Mouse (Mus musculus) embryonic facial prominence, embryonic 10.5 days (tissue): Measurements from ENCODE around the gene Smim4. TPM values are rescaled to one million over a fixed set of nuclear protein-coding genes. Genes with fewer than 3 reads are reported as not detected.

Experiments used
- DNase-seq: peaks from one replicate; pipeline ENCODE4 v3.0.0-alpha.2; 2017; ENCODE audit warnings: low spot score
- H3K27ac ChIP-seq: fragments of 300-500 bp; sonication (generic); replicated peaks from 2 replicates; pipeline ENCODE4 v1.5.1; 2016; ENCODE audit warnings: mild to moderate bottlenecking
- H3K27me3 ChIP-seq: fragments of 300-500 bp; sonication (generic); replicated peaks from 2 replicates; pipeline ENCODE4 v1.6.1; 2016; ENCODE audit warnings: low read depth, mild to moderate bottlenecking; ENCODE audit not compliant: poor library complexity, severe bottlenecking
- H3K36me3 ChIP-seq: fragments of 300-500 bp; sonication (generic); replicated peaks from 2 replicates; pipeline ENCODE4 v1.6.1; 2016; ENCODE audit warnings: mild to moderate bottlenecking, moderate library complexity
- H3K4me1 ChIP-seq: fragments of 300-500 bp; sonication (generic); 2 replicates; pipeline ENCODE4 v1.6.1; 2016
- H3K4me3 ChIP-seq: fragments of 300-500 bp; sonication (generic); 2 replicates; pipeline ENCODE4 v1.5.1; 2016; ENCODE audit warnings: mild to moderate bottlenecking, moderate library complexity
- H3K9me3 ChIP-seq: fragments of 300-500 bp; sonication (generic); 2 replicates; pipeline ENCODE4 v1.6.1; 2016; ENCODE audit warnings: mild to moderate bottlenecking
- WGBS: fragments of 180-500 bp; shearing (Covaris S2); methylation state at CpG from one replicate; pipeline ENCODE4 v1.1.7; 2016; 5-methylcytosine and 5-hydroxymethylcytosine counted together
- polyA plus RNA-seq: library from polyadenylated mRNA; unstranded; fragments of >200 nt; fragmentation: Nextera tagmentation; extraction: Ambion mirVana; gene quantifications from 2 replicates; pipeline ENCODE4 v1.2.1, GENCODE M21; 2016

Smim4 gene
- polyA plus RNA-seq: 62.3 and 63.3 TPM in 2 replicates

DNA sequence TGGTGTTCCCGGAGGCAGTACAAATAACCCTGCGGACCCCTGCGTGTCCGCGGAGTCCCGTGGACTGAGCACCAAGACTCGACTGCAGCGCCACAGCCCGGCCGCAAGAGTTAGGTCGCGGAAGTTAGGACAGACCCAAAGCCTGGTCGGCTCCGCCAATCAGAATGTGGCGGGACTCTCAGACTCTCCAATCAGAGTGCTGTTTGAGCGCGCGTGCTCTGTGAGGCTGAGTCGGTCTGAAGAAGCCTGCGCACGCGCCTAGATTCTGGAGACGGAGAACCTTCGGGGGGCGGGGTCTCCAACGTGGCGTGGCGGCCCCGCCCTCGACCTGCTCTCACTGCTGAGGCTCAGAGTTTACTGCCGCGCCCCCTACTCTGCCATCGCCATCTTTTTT is at the start of gene Smim4:
Gene Smim4 (minus strand): TSS at position 131 of the 394 bp plus-strand sequence.
- DNase-seq: peak; percentile 99
- H3K4me1 ChIP-seq: peaks cover 77% of the 10 kb centered on the region
- H3K36me3 ChIP-seq: peaks cover 43% of the 10 kb centered on the region
- H3K27me3 ChIP-seq: no peaks in the 10 kb centered on the region
- under 1% methylated on average over 33 of the region's 33 CpGs for WGBS
- H3K9me3 ChIP-seq: no peaks in the 10 kb centered on the region
- peak within 1 kb of the TSS; percentile 86 for H3K4me3 ChIP-seq
- H3K27ac ChIP-seq: peak within 1 kb of the TSS; percentile 92

DNA sequence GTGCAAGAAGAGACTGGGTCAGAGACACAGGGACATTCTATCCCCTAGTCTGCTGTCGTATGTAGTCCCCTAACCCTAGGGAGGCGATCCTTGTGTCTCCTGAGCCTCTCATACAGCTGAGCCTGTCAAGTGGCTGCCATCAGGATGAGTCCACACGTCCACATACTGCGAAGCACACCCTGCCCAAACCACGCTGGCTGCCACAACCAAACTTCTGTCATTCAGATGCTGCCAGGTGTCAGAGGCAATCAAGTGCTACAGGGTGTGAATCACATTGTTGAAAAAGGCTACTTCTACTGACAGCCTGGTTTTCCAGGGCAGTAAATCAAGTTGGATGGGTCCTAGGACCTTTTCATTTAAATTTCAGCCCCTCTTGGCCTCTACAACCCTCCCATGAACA is 49.0 kb upstream of the Smim4 start:
- no peak for DNase-seq
- no peaks in the 10 kb centered on the region for H3K9me3 ChIP-seq
- no peak overlapping the region for H3K4me3 ChIP-seq
- H3K27me3 ChIP-seq: no peaks in the 10 kb centered on the region
- 93% methylated on average over 5 of the region's 5 CpGs for WGBS
- H3K36me3 ChIP-seq: peaks cover 99% of the 10 kb centered on the region
- no peak overlapping the region for H3K27ac ChIP-seq
- H3K4me1 ChIP-seq: no peaks in the 10 kb centered on the region

DNA sequence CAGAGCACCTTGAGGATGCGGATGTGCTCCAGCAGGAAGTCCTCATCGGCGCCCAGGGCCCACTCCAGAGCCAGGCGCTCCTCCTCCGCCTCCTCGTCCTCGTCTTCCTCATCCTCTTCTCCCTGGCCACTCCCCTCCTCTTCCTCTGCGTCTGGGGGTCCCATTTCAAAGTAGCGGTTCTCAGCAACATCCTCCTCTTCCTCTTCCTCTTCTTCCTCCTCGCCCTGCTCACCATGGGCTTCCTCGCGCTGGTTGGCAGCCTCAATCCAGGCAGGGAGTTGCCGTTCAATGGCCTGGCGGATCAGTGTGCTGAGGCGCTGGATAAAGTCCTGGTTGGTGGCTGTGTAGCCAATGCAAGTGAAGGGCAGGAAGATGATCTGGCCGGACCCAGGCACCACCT is 48.5 kb upstream of the Smim4 start:
- WGBS: 94% methylated on average over 16 of the region's 16 CpGs
- H3K4me3 ChIP-seq: no peak overlapping the region
- no peaks in the 10 kb centered on the region for H3K4me1 ChIP-seq

DNA sequence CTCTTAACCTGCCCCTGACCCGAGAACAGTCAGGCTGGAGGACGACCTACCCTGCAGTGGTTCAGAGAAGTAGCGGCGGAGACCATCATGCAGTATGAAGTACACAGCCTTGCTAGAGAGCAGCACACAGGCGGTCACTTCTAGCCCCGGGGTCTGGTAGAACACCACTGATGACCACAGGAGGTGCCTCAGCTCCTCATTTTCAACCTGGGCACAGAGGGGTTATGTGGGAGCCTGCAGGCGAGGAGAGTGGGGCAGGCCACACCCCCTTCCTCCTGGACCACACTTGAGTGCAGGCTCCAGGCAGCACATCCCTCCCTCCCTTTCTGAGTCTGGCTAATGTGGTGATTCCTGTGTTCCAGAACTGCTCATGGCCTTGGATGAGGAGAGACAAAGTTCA is 44.8 kb upstream of the Smim4 start:
- Histone ChIP-seq H3K9me3 (no peaks in the 10 kb centered on the region), H3K27ac (no peak overlapping the region), H3K4me1 (peaks cover 5% of the 10 kb centered on the region), H3K4me3 (no peak overlapping the region), H3K36me3 (peaks cover 90% of the 10 kb centered on the region), H3K27me3 (no peaks in the 10 kb centered on the region)
- 88% methylated on average over 7 of the region's 7 CpGs for WGBS
- DNase-seq: no peak

More for the DNA sequence above, 48.5 kb upstream of the Smim4 start:
- no peak for DNase-seq
- H3K27ac ChIP-seq: no peak overlapping the region
- H3K27me3 ChIP-seq: no peaks in the 10 kb centered on the region
- no peaks in the 10 kb centered on the region for H3K9me3 ChIP-seq
- H3K36me3 ChIP-seq: peaks cover 99% of the 10 kb centered on the region

DNA sequence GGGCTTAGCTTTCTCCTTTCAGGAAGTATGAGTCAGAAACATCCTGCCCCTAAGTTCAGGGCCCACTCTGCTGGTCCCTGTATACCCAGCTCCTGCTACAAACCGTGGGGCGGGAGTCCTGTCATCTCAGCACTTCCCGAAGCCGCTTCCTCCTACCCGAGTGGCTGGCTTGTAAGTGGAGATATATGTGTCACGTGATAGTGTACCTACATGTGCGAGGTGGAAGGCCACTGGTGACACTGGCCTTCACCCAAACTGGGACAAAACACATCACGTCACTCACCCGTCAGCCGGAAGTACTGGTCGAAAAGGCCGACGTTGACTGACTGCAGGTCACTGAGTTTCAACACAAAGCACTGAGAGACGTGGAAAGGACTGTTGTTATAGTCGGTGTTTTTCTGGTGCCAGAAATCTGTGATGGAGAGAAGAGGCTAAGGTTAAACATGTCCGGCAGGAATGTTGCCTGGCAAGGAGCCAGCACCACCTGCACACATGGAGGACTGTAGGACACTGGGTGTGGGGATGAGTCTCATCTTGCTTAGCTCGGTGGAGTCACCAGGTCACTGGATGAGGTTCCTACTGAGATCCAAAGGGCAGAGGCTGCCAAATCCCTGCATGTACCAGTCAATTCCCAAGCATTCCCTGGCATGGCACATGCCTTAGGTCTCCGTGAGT is 44.2 kb upstream of the Smim4 start:
- H3K27ac ChIP-seq: no peak overlapping the region
- peaks cover 85% of the 10 kb centered on the region for H3K36me3 ChIP-seq
- no peak overlapping the region for H3K4me3 ChIP-seq
- H3K27me3 ChIP-seq: no peaks in the 10 kb centered on the region
- DNase-seq: no peak
- H3K9me3 ChIP-seq: no peaks in the 10 kb centered on the region
- 88% methylated on average over 18 of the region's 18 CpGs for WGBS
- peaks cover 7% of the 10 kb centered on the region for H3K4me1 ChIP-seq

DNA sequence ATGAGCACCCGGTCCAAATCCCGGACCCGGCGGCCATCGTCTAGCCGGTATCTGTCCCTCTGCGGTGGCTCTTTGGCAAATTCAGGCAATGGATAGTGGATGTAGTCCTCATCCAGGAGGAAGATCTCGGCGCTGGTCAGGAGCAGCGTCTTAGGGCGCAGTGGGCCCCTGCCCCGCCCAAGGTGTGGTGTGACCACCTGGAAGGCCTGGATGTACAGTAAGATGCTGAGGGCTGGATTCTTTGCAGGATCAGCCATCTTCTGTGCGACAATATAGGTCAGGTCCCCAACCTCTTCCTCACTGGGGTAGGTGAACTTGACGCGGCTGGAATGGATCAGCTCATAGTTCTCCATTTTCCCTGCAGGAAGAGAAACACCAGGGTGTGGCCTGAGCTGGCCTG is 43.1 kb upstream of the Smim4 start:
- Histone ChIP-seq H3K27me3 (no peaks in the 10 kb centered on the region), H3K36me3 (peaks cover 74% of the 10 kb centered on the region), H3K4me3 (no peak overlapping the region), H3K27ac (no peak overlapping the region), H3K4me1 (peaks cover 7% of the 10 kb centered on the region), H3K9me3 (no peaks in the 10 kb centered on the region)
- no peak for DNase-seq
- WGBS: 94% methylated on average over 15 of the region's 15 CpGs

DNA sequence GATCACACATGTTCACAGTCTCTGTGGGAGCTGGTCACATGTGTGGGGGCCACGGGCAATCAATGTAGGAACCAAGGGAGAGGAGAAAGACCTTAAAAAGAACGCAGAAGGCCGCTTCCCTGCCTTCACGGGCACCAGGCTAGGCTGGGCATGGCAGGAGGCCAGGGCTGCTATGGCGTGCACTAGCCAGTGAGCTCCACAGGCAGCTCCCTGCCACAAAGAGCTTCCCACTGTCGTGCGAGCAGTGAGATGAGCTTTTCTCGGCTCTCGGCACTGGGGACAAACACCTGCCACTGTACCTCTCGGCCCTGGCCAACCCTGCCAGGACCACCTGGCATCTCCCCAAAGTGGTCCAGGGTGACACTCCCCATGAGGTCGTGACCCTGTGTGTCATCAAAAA is 42.6 kb upstream of the Smim4 start:
- WGBS: 90% methylated on average over 11 of the region's 11 CpGs
- no peak for DNase-seq
- H3K27me3 ChIP-seq: no peaks in the 10 kb centered on the region
- peaks cover 11% of the 10 kb centered on the region for H3K4me1 ChIP-seq
- no peaks in the 10 kb centered on the region for H3K9me3 ChIP-seq
- H3K27ac ChIP-seq: no peak overlapping the region
- H3K4me3 ChIP-seq: no peak overlapping the region
- peaks cover 69% of the 10 kb centered on the region for H3K36me3 ChIP-seq

DNA sequence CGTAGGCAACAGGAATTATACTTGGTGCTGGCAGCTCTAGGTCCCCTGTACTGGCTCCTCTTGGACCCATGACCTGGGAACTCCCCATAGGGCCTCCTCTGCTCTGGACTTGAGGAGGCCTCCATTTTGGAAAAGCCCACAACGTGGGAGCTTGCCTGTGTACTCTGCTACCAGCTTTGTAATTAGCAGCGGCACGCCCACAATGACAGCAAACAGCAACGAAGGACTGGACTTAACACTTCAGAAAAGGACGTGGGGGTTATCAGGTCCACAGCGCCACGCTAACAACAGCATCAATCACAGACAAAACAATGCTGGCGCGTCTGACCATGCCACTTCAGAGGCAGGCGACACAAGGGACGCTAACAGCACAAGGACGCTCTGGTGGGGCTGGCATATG is 42.2 kb upstream of the Smim4 start:
- Histone ChIP-seq H3K4me3 (no peak overlapping the region), H3K27ac (no peak overlapping the region), H3K9me3 (no peaks in the 10 kb centered on the region), H3K36me3 (peaks cover 65% of the 10 kb centered on the region), H3K27me3 (no peaks in the 10 kb centered on the region), H3K4me1 (peaks cover 15% of the 10 kb centered on the region)
- DNase-seq: no peak
- WGBS: 94% methylated on average over 13 of the region's 13 CpGs

DNA sequence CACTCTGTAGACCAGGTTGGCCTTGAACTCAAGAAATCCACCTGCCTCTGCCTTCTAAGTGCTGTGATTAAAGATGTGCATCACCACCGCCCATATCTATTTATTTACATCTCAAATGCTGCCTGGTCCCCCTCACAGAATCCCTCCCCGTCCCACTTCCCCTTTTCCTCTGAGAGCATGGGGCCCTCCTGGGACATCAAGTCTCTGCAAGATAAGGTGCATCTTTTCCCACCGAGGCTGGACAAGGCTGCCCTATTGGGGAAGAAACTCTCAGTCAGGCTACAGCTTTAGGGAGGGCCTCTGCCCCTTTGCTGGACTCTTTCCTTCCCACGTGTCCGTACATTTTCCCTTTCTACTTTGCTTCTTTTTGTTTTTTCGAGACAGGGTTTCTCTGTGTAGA is 40.8 kb upstream of the Smim4 start:
- DNase-seq: no peak
- Histone ChIP-seq H3K36me3 (peaks cover 51% of the 10 kb centered on the region), H3K9me3 (no peaks in the 10 kb centered on the region), H3K4me1 (peaks cover 21% of the 10 kb centered on the region), H3K27ac (no peak overlapping the region), H3K27me3 (no peaks in the 10 kb centered on the region), H3K4me3 (no peak overlapping the region)
- WGBS: 82% methylated on average over 6 of the region's 6 CpGs

DNA sequence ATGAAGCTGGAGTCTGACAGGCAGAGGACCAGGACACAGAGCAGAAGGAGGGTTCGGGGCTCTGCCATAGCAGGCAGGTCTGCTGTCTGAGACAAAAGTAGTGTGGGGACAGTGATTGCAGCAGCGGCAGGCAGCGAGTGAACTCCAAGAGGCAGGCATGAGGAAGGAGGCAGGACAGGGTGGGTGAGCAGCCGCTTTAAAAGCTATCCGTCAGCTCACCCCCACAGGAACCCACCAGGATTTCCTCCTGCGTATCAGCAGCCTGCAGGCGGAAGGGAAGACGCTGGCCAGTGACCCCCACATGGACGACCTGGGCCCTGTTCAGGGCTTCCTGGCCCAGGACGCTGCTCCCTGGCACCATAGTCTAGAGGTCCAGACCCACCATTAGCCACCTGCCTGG is 39.7 kb upstream of the Smim4 start, which contains the start of gene Stab1:
Gene Stab1 (minus strand): TSS at position 217 of the 400 bp plus-strand sequence.
- H3K9me3 ChIP-seq: no peaks in the 10 kb centered on the region
- peaks cover 21% of the 10 kb centered on the region for H3K4me1 ChIP-seq
- peak within 1 kb of the TSS; percentile 19; the same call in 1 of the 2 replicates for H3K27ac ChIP-seq
- DNase-seq: no peak
- H3K36me3 ChIP-seq: peaks cover 40% of the 10 kb centered on the region
- H3K27me3 ChIP-seq: no peaks in the 10 kb centered on the region
- peak within 1 kb of the TSS; percentile 32 for H3K4me3 ChIP-seq
- 57% methylated on average over 10 of the region's 10 CpGs for WGBS

DNA sequence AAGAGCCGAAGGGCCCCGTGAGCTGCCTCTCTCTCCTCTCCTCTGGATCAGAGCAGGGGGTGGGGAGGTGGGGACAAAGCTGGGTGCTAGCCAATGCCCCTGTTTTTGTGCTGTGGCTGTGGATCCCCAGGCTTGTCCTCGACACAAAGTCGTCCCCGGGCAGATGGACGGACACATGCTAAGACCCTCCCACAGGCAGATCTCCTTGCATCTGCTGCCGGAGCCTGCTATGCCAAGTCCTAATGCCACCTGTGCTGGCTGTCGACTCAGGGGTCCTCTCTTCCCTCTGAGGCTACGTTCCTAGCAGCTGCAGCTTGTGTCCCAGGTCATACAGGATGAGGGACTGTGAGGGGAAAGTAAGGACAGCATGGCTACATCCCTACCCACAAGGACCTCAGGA is 38.1 kb upstream of the Smim4 start:
- Histone ChIP-seq H3K4me3 (peak overlapping the region; percentile 32), H3K9me3 (no peaks in the 10 kb centered on the region), H3K27ac (peak overlapping the region; percentile 48; the same call in 1 of the 2 replicates), H3K36me3 (peaks cover 24% of the 10 kb centered on the region), H3K27me3 (no peaks in the 10 kb centered on the region), H3K4me1 (peaks cover 26% of the 10 kb centered on the region)
- DNase-seq: no peak
- 70% methylated on average over 9 of the region's 9 CpGs for WGBS

DNA sequence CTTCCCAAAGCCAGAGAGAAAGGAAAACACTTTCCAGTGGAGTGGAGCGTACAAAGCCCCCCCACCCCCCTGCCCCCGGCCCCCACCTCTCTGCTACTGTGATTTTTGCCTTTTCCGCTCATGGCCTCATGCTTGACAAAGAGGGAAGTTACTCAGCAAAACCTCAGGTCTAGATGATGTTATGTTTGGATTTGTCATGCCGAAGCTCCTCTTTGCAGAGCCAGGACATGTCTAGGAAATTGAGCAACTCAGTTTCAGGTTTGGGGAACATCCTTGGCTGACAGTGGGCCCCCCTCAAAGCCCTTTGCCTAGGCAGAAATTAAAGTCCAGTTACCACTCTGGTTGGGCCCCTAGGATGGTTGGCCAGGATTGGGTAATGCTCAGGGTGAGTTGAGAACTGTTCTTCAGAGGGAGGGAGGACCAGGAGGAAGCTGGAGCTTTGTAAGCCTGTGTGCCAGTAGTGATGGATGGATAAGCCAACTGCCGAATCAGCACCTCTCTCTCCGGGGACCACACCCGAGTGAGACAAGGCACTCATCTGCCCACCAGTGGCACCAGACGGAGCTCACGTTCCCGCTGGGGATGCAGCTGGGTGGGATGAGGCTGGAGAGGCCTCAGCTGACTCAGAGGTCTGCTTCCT is 37.4 kb upstream of the Smim4 start:
- WGBS: 72% methylated on average over 10 of the region's 10 CpGs
- Histone ChIP-seq H3K27me3 (no peaks in the 10 kb centered on the region), H3K4me3 (peak overlapping the region; percentile 32), H3K27ac (0 out of 2 replicates have a peak overlapping the region, but pooled peaks have one; percentile 48), H3K9me3 (no peaks in the 10 kb centered on the region), H3K36me3 (peaks cover 17% of the 10 kb centered on the region), H3K4me1 (peaks cover 31% of the 10 kb centered on the region)
- DNase-seq: no peak

DNA sequence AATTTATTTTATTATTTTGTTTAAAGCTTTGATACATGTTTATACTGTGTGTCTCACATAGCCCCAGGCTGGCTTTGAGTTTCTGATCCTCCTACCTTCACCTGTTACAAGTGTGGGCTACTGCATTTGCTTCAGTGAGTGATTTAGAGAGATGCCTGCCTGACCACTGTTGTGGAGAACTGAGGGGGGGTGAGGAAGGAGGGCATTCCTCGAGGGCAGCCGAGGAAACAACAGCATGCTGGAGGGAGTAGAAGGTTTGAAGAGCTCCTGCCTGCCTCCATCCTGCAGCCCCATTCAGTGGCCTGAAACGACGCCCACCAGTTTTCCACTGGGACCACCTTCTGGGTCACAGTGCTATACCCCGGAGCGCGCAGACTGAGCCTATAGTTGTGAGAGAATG is 36.7 kb upstream of the Smim4 start:
- no peak overlapping the region for H3K27ac ChIP-seq
- H3K36me3 ChIP-seq: peaks cover 10% of the 10 kb centered on the region
- no peak for DNase-seq
- H3K4me3 ChIP-seq: no peak overlapping the region
- H3K27me3 ChIP-seq: no peaks in the 10 kb centered on the region
- 65% methylated on average over 7 of the region's 7 CpGs for WGBS
- no peaks in the 10 kb centered on the region for H3K9me3 ChIP-seq
- peaks cover 37% of the 10 kb centered on the region for H3K4me1 ChIP-seq
